Mouse (Mus musculus) midbrain, embryonic 14.5 days (tissue): Measurements from ENCODE around the gene Fgf23. TPM values are rescaled to one million over a fixed set of nuclear protein-coding genes. Genes with fewer than 3 reads are reported as not detected.
A peak's percentile ranks its signal among the peaks of the same experiment; 100 is the strongest.

ENCODE experiments used
- ATAC-seq: fragments of 200-750 bp; cut with Nextera tagmentation; 2 replicates; pipeline ENCODE4 v1.8.0; 2017; ENCODE audit warnings: moderate number of reproducible peaks, moderate library complexity; ENCODE audit not compliant: low FRiP score, low TSS enrichment
- DNase-seq: peaks from one replicate; pipeline ENCODE4 v3.0.0-alpha.2; 2015
- H3K27ac ChIP-seq: fragments of 300-500 bp; sonication (generic); replicated peaks from 2 replicates; pipeline ENCODE4 v1.5.1; 2014; ENCODE audit warnings: mild to moderate bottlenecking, low read depth, low read length, moderate library complexity
- H3K27me3 ChIP-seq: fragments of 300-500 bp; sonication (generic); 2 replicates; pipeline ENCODE4 v1.6.1; 2014; ENCODE audit warnings: low read length, control low read depth, mixed read lengths; ENCODE audit not compliant: control insufficient read depth, insufficient read depth
- H3K36me3 ChIP-seq: fragments of 300-500 bp; sonication (generic); 2 replicates; pipeline ENCODE4 v1.6.1; 2014; ENCODE audit warnings: low read length, control low read depth; ENCODE audit not compliant: control insufficient read depth, insufficient read depth
- H3K4me1 ChIP-seq: fragments of 300-500 bp; sonication (generic); 2 replicates; pipeline ENCODE4 v1.6.1; 2014; ENCODE audit warnings: mild to moderate bottlenecking, antibody characterized with exemption, low read length, control low read depth; ENCODE audit not compliant: control insufficient read depth, insufficient read depth
- H3K4me2 ChIP-seq: fragments of 300-500 bp; sonication (generic); 2 replicates; pipeline ENCODE4 v1.6.1; 2014; ENCODE audit warnings: mild to moderate bottlenecking, low read length, moderate library complexity
- H3K4me3 ChIP-seq: fragments of 300-500 bp; sonication (generic); replicated peaks from 2 replicates; pipeline ENCODE4 v1.5.1; 2014; ENCODE audit warnings: low read depth, low read length
- H3K9ac ChIP-seq: fragments of 300-500 bp; sonication (generic); replicated peaks from 2 replicates; pipeline ENCODE4 v1.6.1; 2014; ENCODE audit warnings: mild to moderate bottlenecking, low read length, moderate library complexity
- H3K9me3 ChIP-seq: fragments of 300-500 bp; sonication (generic); 2 replicates; pipeline ENCODE4 v1.6.1; 2016; ENCODE audit warnings: low read length, control low read depth, mixed read lengths; ENCODE audit not compliant: control insufficient read depth
- WGBS: fragments of 180-500 bp; shearing (Covaris S2); extraction: QIAGEN DNeasy Blood & Tissue Kit; methylation state at CpG from one replicate; pipeline ENCODE4 v1.1.7; 2014; 5-methylcytosine and 5-hydroxymethylcytosine counted together
- polyA plus RNA-seq: library from polyadenylated mRNA; unstranded; fragments of >200 nt; fragmentation: Nextera tagmentation; extraction: Ambion mirVana; gene quantifications from 2 replicates; pipeline ENCODE4 v1.2.1, GENCODE M21; 2014

Fgf23 gene
- polyA plus RNA-seq, 1 experiment from 2014 or later = 0.18 TPM

GRCm38 (mm10) chr6:127079867-127080731 is 7.4 kb downstream of the Fgf23 start:
- WGBS = 1% methylated on average over 59 of the region's 59 CpGs

GRCm38 (mm10) chr6:127081820-127082219 is 9.1 kb downstream of the Fgf23 start:
- 76% methylated on average over 6 of the region's 6 CpGs for WGBS
- Histone ChIP-seq H3K36me3 (0 out of 2 replicates have a peak, but pooled peaks cover 2% of the 10 kb centered on the region), H3K27me3 (no peaks in the 10 kb centered on the region; the same call in 1 of the 2 replicates), H3K4me3 (no peak overlapping the region), H3K27ac (no peak overlapping the region), H3K4me2 (no peak overlapping the region), H3K9ac (no peak overlapping the region), H3K9me3 (no peaks in the 10 kb centered on the region), H3K4me1 (peaks cover 6% of the 10 kb centered on the region)
- DNase-seq (no peak), ATAC-seq (no peak)

More at GRCm38 (mm10) chr6:127079867-127080731, 7.4 kb downstream of the Fgf23 start:
- no peaks in the 10 kb centered on the region for H3K36me3 ChIP-seq
- no peaks in the 10 kb centered on the region; the same call in 1 of the 2 replicates for H3K27me3 ChIP-seq
- H3K4me2 ChIP-seq = peak overlapping the region; percentile 93
- peak overlapping the region; percentile 92 for H3K27ac ChIP-seq
- H3K9ac ChIP-seq = peak overlapping the region; percentile 88
- no peaks in the 10 kb centered on the region for H3K9me3 ChIP-seq
- DNase-seq (peak; percentile 89), ATAC-seq (peak; percentile 86)
- peaks cover 6% of the 10 kb centered on the region for H3K4me1 ChIP-seq
- peak overlapping the region; percentile 61 for H3K4me3 ChIP-seq

GRCm38 (mm10) chr6:127086739-127087138 is 14.0 kb downstream of the Fgf23 start:
- Histone ChIP-seq H3K4me2 (no peak overlapping the region), H3K27ac (no peak overlapping the region), H3K9ac (no peak overlapping the region), H3K4me1 (no peaks in the 10 kb centered on the region), H3K9me3 (no peaks in the 10 kb centered on the region), H3K4me3 (no peak overlapping the region), H3K36me3 (peaks cover 35% of the 10 kb centered on the region), H3K27me3 (no peaks in the 10 kb centered on the region)
- 74% methylated on average over 4 of the region's 4 CpGs for WGBS
- ATAC-seq = no peak
- DNase-seq = no peak

- Histone ChIP-seq H3K4me1 (no peaks in the 10 kb centered on the region), H3K27me3 (no peaks in the 10 kb centered on the region), H3K4me3 (no peak overlapping the region), H3K9ac (no peak overlapping the region), H3K9me3 (no peaks in the 10 kb centered on the region), H3K36me3 (peaks cover 29% of the 10 kb centered on the region), H3K27ac (no peak overlapping the region), H3K4me2 (no peak overlapping the region)
- 60% methylated on average over 7 of the region's 7 CpGs for WGBS
- ATAC-seq (no peak), DNase-seq (peak; percentile 35)
These were observed 21.9 kb downstream of the Fgf23 start for GRCm38 (mm10) chr6:127094565-127094964.

- H3K4me3 ChIP-seq = no peak overlapping the region
These were observed 31.0 kb downstream of the Fgf23 start for GRCm38 (mm10) chr6:127103506-127104275.

GRCm38 (mm10) chr6:127104396-127105029 is 31.8 kb downstream of the Fgf23 start:
- WGBS = 89% methylated on average over 7 of the region's 7 CpGs
- H3K9ac ChIP-seq = no peak overlapping the region

More at GRCm38 (mm10) chr6:127103506-127104275, 31.0 kb downstream of the Fgf23 start:
- Histone ChIP-seq H3K27ac (no peak overlapping the region), H3K9me3 (no peaks in the 10 kb centered on the region), H3K4me2 (no peak overlapping the region), H3K9ac (no peak overlapping the region), H3K4me1 (peaks cover 4% of the 10 kb centered on the region; the same call in 1 of the 2 replicates), H3K27me3 (no peaks in the 10 kb centered on the region), H3K36me3 (peaks cover 9% of the 10 kb centered on the region)
- ATAC-seq (no peak), DNase-seq (no peak)
- WGBS = 94% methylated on average over 6 of the region's 6 CpGs

GRCm38 (mm10) chr6:127105107-127105506 is 32.4 kb downstream of the Fgf23 start:
- Histone ChIP-seq H3K36me3 (peaks cover 9% of the 10 kb centered on the region), H3K9ac (no peak overlapping the region), H3K4me3 (no peak overlapping the region), H3K27me3 (no peaks in the 10 kb centered on the region), H3K27ac (no peak overlapping the region), H3K4me1 (peaks cover 6% of the 10 kb centered on the region; the same call in 1 of the 2 replicates), H3K4me2 (no peak overlapping the region), H3K9me3 (no peaks in the 10 kb centered on the region)
- DNase-seq (peak; percentile 60), ATAC-seq (no peak)
- WGBS = 65% methylated on average over 6 of the region's 6 CpGs

More at GRCm38 (mm10) chr6:127104396-127105029, 31.8 kb downstream of the Fgf23 start:
- Histone ChIP-seq H3K36me3 (peaks cover 9% of the 10 kb centered on the region), H3K27ac (no peak overlapping the region), H3K9me3 (no peaks in the 10 kb centered on the region), H3K4me3 (no peak overlapping the region), H3K27me3 (no peaks in the 10 kb centered on the region), H3K4me1 (peaks cover 6% of the 10 kb centered on the region; the same call in 1 of the 2 replicates), H3K4me2 (no peak overlapping the region)
- DNase-seq (no peak), ATAC-seq (no peak)

GRCm38 (mm10) chr6:127106189-127106588 is 33.5 kb downstream of the Fgf23 start:
- no peak overlapping the region for H3K4me2 ChIP-seq
- peaks cover 6% of the 10 kb centered on the region; the same call in 1 of the 2 replicates for H3K4me1 ChIP-seq
- 84% methylated on average over 5 of the region's 5 CpGs for WGBS
- no peak for DNase-seq
- no peak for ATAC-seq
- peaks cover 3% of the 10 kb centered on the region for H3K36me3 ChIP-seq
- H3K9ac ChIP-seq = no peak overlapping the region
- H3K27ac ChIP-seq = no peak overlapping the region
- no peaks in the 10 kb centered on the region for H3K9me3 ChIP-seq
- H3K27me3 ChIP-seq = no peaks in the 10 kb centered on the region
- H3K4me3 ChIP-seq = no peak overlapping the region
